In genomic region chr3:152142989-152143695, GRCm38 (mm10) we compare ENCODE assay signal across 16 mouse cellular contexts. TPM values are rescaled to one million over a fixed set of nuclear protein-coding genes. Genes with fewer than 3 reads are reported as not detected.
DNase-seq lines count a peak whose midpoint lies in the region; ATAC-seq and TF ChIP-seq lines count a peak whose summit lies in the region.
"Had no signal": no experiment of that assay in that cellular context is flagged by ENCODE, and none has a peak within 500 bp of the region (broad histone marks: within the 10 kb centered on the region; RNA-seq: fewer than 3 reads in every experiment).

No protein-coding gene starts in this region.

- H3K36me3 ChIP-seq in limb, embryonic 15.5 days: no peaks in the 10 kb centered on the region
- no peaks in the 10 kb centered on the region for H3K36me3 ChIP-seq in limb, embryonic 10.5 days
- H3K36me3 ChIP-seq in midbrain, embryonic 10.5 days: no peaks in the 10 kb centered on the region
- H3K36me3 ChIP-seq: embryonic facial prominence, embryonic 10.5 days; liver, embryonic 13.5 days; stomach, embryonic 15.5 days had no signal

- WGBS in limb, embryonic 15.5 days: 62% methylated on average over 6 of the region's 6 CpGs
- 81% methylated on average over 6 of the region's 6 CpGs for WGBS in limb, embryonic 10.5 days
- 86% methylated on average over 6 of the region's 6 CpGs for WGBS in midbrain, embryonic 10.5 days

- intact Hi-C loops in left cerebral cortex, adult 2 months (cut with DNase I): no loop called here

- ATAC-seq in limb, embryonic 15.5 days (ENCODE audit: insufficient number of reproducible peaks, low FRiP score, low TSS enrichment, low read depth): no peak

- 0 out of 2 replicates have a peak overlapping the region, but pooled peaks have one; percentile 48 for H3K27ac ChIP-seq in limb, embryonic 15.5 days
- no peak overlapping the region for H3K27ac ChIP-seq in limb, embryonic 10.5 days
- H3K27ac ChIP-seq in cortical plate, adult 2 months (ENCODE audit: insufficient read depth, low read length): peak overlapping the region; percentile 19; the same call in 1 of the 2 replicates
- no peak overlapping the region for H3K27ac ChIP-seq in left cerebral cortex, adult 2 months
- H3K27ac ChIP-seq in midbrain, embryonic 10.5 days (replicated peaks): no peak overlapping the region
- H3K27ac ChIP-seq: embryonic facial prominence, embryonic 10.5 days; liver, embryonic 13.5 days; stomach, embryonic 15.5 days had no signal

- no peak overlapping the region for H3K4me2 ChIP-seq in limb, embryonic 15.5 days
- H3K4me2 ChIP-seq: liver, embryonic 13.5 days; stomach, embryonic 15.5 days had no signal

- peak; percentile 50 for DNase-seq in gastrocnemius, adult 18-20 months (ENCODE audit: low spot score)
- DNase-seq in gastrocnemius, postnatal 4 days (ENCODE audit: low spot score in 2 of 2): no peak
- no peak for DNase-seq in limb, embryonic 10.5 days (ENCODE audit: low spot score)
- DNase-seq in lung, postnatal 25 days (ENCODE audit: low spot score): peak; percentile 42
- DNase-seq in left cerebral cortex, adult 2 months (ENCODE audit: extremely low spot score in 1 of 2, low spot score in 2 of 2): no peak
- no peak for DNase-seq in midbrain, embryonic 10.5 days (ENCODE audit: low spot score)
- DNase-seq: adrenal gland, postnatal 10 days; gastrocnemius, postnatal 25 days; layer of hippocampus, postnatal 36 days; liver, embryonic 13.5 days; midbrain, embryonic 14.5 days had no signal

- H3K9ac ChIP-seq in limb, embryonic 15.5 days: no peak overlapping the region
- H3K9ac ChIP-seq: liver, embryonic 13.5 days; stomach, embryonic 15.5 days had no signal

- no peak overlapping the region for H3K4me3 ChIP-seq in limb, embryonic 15.5 days
- H3K4me3 ChIP-seq in limb, embryonic 10.5 days: no peak overlapping the region
- H3K4me3 ChIP-seq in cortical plate, adult 2 months (ENCODE audit: insufficient read depth, low read length): no peak overlapping the region
- H3K4me3 ChIP-seq in left cerebral cortex, adult 2 months: no peak overlapping the region
- H3K4me3 ChIP-seq in midbrain, embryonic 10.5 days: no peak overlapping the region
- H3K4me3 ChIP-seq: embryonic facial prominence, embryonic 10.5 days; liver, embryonic 13.5 days; stomach, embryonic 15.5 days had no signal

- peaks cover 4% of the 10 kb centered on the region; the same call in 1 of the 2 replicates for H3K4me1 ChIP-seq in limb, embryonic 15.5 days
- H3K4me1 ChIP-seq in limb, embryonic 10.5 days: peaks cover 12% of the 10 kb centered on the region
- peaks cover 14% of the 10 kb centered on the region for H3K4me1 ChIP-seq in cortical plate, adult 2 months (ENCODE audit: control insufficient read depth, insufficient read depth, low read length)
- peaks cover 7% of the 10 kb centered on the region for H3K4me1 ChIP-seq in midbrain, embryonic 10.5 days

- H3K27me3 ChIP-seq in limb, embryonic 15.5 days: no peaks in the 10 kb centered on the region
- no peaks in the 10 kb centered on the region for H3K27me3 ChIP-seq in limb, embryonic 10.5 days (ENCODE audit: low read depth, poor library complexity, severe bottlenecking)
- no peaks in the 10 kb centered on the region for H3K27me3 ChIP-seq in midbrain, embryonic 10.5 days (ENCODE audit: low read depth, poor library complexity, severe bottlenecking)
- H3K27me3 ChIP-seq: stomach, embryonic 15.5 days had no signal

- H3K9me3 ChIP-seq in limb, embryonic 15.5 days: no peaks in the 10 kb centered on the region
- H3K9me3 ChIP-seq in limb, embryonic 10.5 days (replicated peaks): no peaks in the 10 kb centered on the region
- no peaks in the 10 kb centered on the region for H3K9me3 ChIP-seq in midbrain, embryonic 10.5 days (replicated peaks)
- H3K9me3 ChIP-seq: embryonic facial prominence, embryonic 10.5 days; liver, embryonic 13.5 days; stomach, embryonic 15.5 days had no signal

- no peak for TF ChIP-seq CTCF in cortical plate, adult 2 months (IDR thresholded peaks at IDR 0.05; ENCODE audit: extremely low read depth, insufficient read depth, low read length)
- TF ChIP-seq CTCF in left cerebral cortex, adult 2 months (IDR thresholded peaks at IDR 0.05): no peak

- no peak for TF ChIP-seq POLR2A in cortical plate, adult 2 months (IDR thresholded peaks at IDR 0.05; ENCODE audit: extremely low read depth, insufficient read depth, low read length)

RNA-seq across cellular contexts. Expression of gene Gipc2, which starts 22.9 kb away (rescaled TPM):
- under 1 TPM in 1 of 2 experiments, not detected in 1; 0.55 TPM for total RNA-seq in gastrocnemius, adult 18-20 months (2021)
- 1 to 10 TPM in 1 of 2 experiments, under 1 TPM in 1; 0.86 to 1.4 TPM for total RNA-seq in gastrocnemius, postnatal 4 days (2021)
- polyA plus RNA-seq in limb, embryonic 15.5 days (2015; fragmentation: Nextera tagmentation; extraction: Ambion mirVana): 8.5 and 9.1 TPM in 2 replicates
- 2.1 and 4.5 TPM in 2 replicates for polyA plus RNA-seq in limb, embryonic 10.5 days (2016; fragmentation: Nextera tagmentation; extraction: Ambion mirVana)
- 1.9 and 3.5 TPM in 2 replicates for polyA plus RNA-seq in cortical plate, adult 2 months (2012; rRNA removed)
- total RNA-seq in left cerebral cortex, adult 2 months (2021): 1 to 10 TPM; 2.8 to 3.2 TPM
- polyA plus RNA-seq in midbrain, embryonic 10.5 days (2016; fragmentation: Nextera tagmentation; extraction: Ambion mirVana): 0.95 and 1.5 TPM in 2 replicates
- total RNA-seq: neutrophil, adult 5-6 weeks had no signal

Comparison
In these comparisons a context has a peak if more than half of its experiments do, and no peak if none do; other contexts are left out.
1. DNase-seq: peak in gastrocnemius, adult 18-20 months (single experiment) and lung, postnatal 25 days (single experiment); none in gastrocnemius, postnatal 4 days (0 of 2), limb, embryonic 10.5 days (single experiment), left cerebral cortex, adult 2 months (0 of 2) and midbrain, embryonic 10.5 days (single experiment).
2. H3K27ac ChIP-seq: peak in limb, embryonic 15.5 days (single experiment) and cortical plate, adult 2 months (single experiment); none in limb, embryonic 10.5 days (single experiment), left cerebral cortex, adult 2 months (single experiment) and midbrain, embryonic 10.5 days (single experiment).